Mouse (Mus musculus): ENCODE results near the gene Rb1.
A peak's percentile ranks its signal among the peaks of the same experiment; 100 is the strongest.

Gene Rb1

GRCm38 (mm10) chr14:73334926-73335805, 9.5 kb upstream of the Rb1 start:
- no peak for DNase-seq (ENCODE audit: low spot score)

- DNase-seq (ENCODE audit: low spot score), result no peak
Observed at GRCm38 (mm10) chr14:73333880-73334279, 8.3 kb upstream of the Rb1 start.

GRCm38 (mm10) chr14:73331386-73331785, 5.8 kb upstream of the Rb1 start:
- no peak for DNase-seq (ENCODE audit: low spot score)

GRCm38 (mm10) chr14:73329871-73330270, 4.2 kb upstream of the Rb1 start:
- no peak for DNase-seq (ENCODE audit: low spot score)

- DNase-seq (ENCODE audit: low spot score), result no peak
Observed at GRCm38 (mm10) chr14:73326511-73326910, 889 bp upstream of the Rb1 start.

GRCm38 (mm10) chr14:73324634-73325455, 777 bp downstream of the Rb1 start:
- DNase-seq (ENCODE audit: low spot score), result peak; percentile 70

GRCm38 (mm10) chr14:73323965-73324364, 1.7 kb downstream of the Rb1 start:
- no peak for DNase-seq (ENCODE audit: low spot score)

GRCm38 (mm10) chr14:73322142-73322541, 3.5 kb downstream of the Rb1 start:
- no peak for DNase-seq (ENCODE audit: low spot score)

- no peak for DNase-seq (ENCODE audit: low spot score)
Observed at GRCm38 (mm10) chr14:73316933-73317332, 8.7 kb downstream of the Rb1 start.

GRCm38 (mm10) chr14:73313864-73314263, 11.8 kb downstream of the Rb1 start:
- no peak for DNase-seq (ENCODE audit: low spot score)

- no peak for DNase-seq (ENCODE audit: low spot score)
Observed at GRCm38 (mm10) chr14:73313396-73313795, 12.2 kb downstream of the Rb1 start.

- DNase-seq (ENCODE audit: low spot score), result no peak
Observed at GRCm38 (mm10) chr14:73312909-73313308, 12.7 kb downstream of the Rb1 start.

- DNase-seq (ENCODE audit: low spot score), result no peak
Observed at GRCm38 (mm10) chr14:73307490-73307889, 18.1 kb downstream of the Rb1 start.

- DNase-seq (ENCODE audit: low spot score), result peak; percentile 53
Observed at GRCm38 (mm10) chr14:73303193-73303592, 22.4 kb downstream of the Rb1 start.

- DNase-seq (ENCODE audit: low spot score), result no peak
Observed at GRCm38 (mm10) chr14:73301856-73302255, 23.8 kb downstream of the Rb1 start.

GRCm38 (mm10) chr14:73295512-73295911, 30.1 kb downstream of the Rb1 start:
- no peak for DNase-seq (ENCODE audit: low spot score)

- no peak for DNase-seq (ENCODE audit: low spot score)
Observed at GRCm38 (mm10) chr14:73293616-73294015, 32.0 kb downstream of the Rb1 start.

- no peak for DNase-seq (ENCODE audit: low spot score)
Observed at GRCm38 (mm10) chr14:73292434-73292833, 33.2 kb downstream of the Rb1 start.

- DNase-seq (ENCODE audit: low spot score), result no peak
Observed at GRCm38 (mm10) chr14:73289915-73290314, 35.7 kb downstream of the Rb1 start.

GRCm38 (mm10) chr14:73280996-73281395, 44.6 kb downstream of the Rb1 start:
- DNase-seq (ENCODE audit: low spot score), result no peak

GRCm38 (mm10) chr14:73279096-73279495, 46.5 kb downstream of the Rb1 start:
- DNase-seq (ENCODE audit: low spot score), result no peak

- no peak for DNase-seq (ENCODE audit: low spot score)
Observed at GRCm38 (mm10) chr14:73271807-73272206, 53.8 kb downstream of the Rb1 start.

- DNase-seq (ENCODE audit: low spot score), result no peak
Observed at GRCm38 (mm10) chr14:73266166-73266565, 59.5 kb downstream of the Rb1 start.
